Mouse (Mus musculus) c-Kit-positive CD71-negative TER-119-negative erythroid progenitor cells, embryonic 14.5 days (primary cell): Measurements from ENCODE around the gene Spock1.

Experiments used
- DNase-seq: peaks from one replicate; pipeline ENCODE4 v3.0.0-alpha.2; 2013; ENCODE audit warnings: low read depth

Spock1 gene

GRCm38 (mm10) chr13:57806301-57806700 lies 101.8 kb downstream of the Spock1 start:
- DNase-seq: no peak

DNA sequence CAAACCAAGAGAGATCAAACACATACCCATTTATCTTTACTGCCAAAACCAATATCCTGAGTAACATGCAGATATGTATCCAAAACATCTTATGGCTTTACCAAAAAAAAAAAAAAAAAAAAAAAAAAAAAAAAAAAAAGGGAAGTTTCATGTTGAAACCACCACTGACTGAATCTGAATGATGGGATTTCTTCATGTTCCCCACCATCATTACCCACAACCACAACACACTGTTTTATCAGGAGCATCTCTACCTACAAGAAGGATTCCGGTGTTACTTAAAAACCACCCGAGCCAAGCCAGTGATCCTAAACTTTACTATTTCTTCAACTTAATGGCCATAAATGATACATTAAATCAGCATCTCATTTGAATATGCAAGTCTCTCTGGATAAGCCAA lies 109.5 kb downstream of the Spock1 start:
- no peak for DNase-seq

- DNase-seq: no peak
These were observed 111.0 kb downstream of the Spock1 start for GRCm38 (mm10) chr13:57796951-57797692.

GRCm38 (mm10) chr13:57793643-57794240 lies 114.4 kb downstream of the Spock1 start:
- DNase-seq: no peak

- DNase-seq: no peak
These were observed 118.3 kb downstream of the Spock1 start for GRCm38 (mm10) chr13:57789796-57790195.

DNA sequence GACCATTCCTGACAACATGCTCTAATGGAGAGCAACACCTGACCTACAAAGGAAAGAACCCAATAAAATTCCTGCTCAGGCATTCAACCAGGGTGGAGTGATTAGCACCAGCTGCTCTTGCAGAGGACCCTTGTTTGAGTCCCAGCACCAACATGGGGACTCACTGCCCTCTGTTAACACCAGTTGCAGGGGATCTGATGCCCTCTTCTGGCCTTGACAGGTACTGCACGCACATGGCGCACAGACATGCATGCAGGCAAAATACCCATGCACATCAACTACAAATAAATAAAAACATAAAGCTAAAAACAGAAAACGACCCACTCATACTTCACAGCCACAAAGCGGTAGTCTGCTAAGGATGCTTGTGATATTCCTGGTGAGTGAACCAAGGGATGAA lies 119.8 kb downstream of the Spock1 start:
- DNase-seq: no peak

GRCm38 (mm10) chr13:57786278-57786677 lies 121.9 kb downstream of the Spock1 start:
- no peak for DNase-seq

DNA sequence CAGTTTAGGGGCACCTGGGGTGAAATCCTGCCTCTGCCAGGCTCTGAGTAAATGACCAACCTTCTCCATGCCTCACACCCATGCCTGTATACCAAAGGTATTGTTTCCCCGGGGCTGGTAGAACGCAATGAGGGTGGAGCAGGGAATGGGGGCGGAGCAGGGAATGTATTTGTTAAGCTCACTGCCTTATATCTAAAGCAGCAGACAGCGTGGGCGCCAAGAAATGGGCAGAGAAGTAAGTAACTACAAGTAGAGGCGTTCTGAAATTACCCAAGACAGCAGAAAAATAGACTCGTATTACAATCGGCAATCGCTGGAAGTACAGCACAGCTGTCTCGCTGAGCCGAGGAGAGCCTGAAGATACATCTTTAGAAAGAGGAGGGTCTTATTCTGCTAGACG lies 125.2 kb downstream of the Spock1 start:
- no peak for DNase-seq

DNA sequence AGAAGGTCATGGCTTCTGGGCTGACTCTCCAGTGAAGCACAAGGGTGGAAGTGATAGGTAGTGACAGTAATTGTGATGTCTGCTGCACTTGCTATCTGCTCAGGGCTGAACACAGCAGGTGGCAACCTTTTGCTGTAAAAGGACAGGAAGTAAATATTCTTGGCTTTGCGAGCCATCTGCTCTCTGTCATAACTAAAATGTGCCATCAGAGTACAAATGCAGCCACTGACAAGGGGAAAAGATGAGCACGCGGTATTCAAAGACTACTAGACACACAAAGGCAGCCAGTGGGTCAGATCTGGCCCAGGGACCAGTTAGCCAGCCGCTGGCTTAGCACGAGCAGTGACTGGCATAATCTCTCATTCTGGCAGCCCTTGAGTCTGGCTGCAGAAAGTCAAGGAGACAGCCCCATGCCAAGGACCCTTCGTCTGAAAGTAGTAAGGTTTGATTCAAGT lies 126.0 kb downstream of the Spock1 start:
- DNase-seq: no peak

DNA sequence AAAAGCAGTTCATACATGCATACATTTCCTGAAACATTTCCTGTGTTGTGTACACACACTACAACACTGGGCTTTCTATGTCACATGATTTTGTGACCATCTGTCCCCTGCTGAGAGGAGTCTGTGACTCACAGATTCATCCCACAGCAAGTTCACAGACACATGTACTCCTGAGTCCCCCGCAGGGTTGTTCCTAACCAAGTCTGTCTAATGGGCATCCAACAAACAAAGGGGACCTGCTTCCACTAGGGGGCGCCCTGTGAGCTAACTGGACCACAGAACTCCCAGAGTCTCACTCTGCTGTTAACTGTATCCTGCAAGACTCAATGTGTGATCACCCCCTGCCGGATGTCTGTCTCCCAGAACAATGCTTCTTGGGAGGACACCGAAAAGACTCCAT lies 129.0 kb downstream of the Spock1 start:
- no peak for DNase-seq

DNA sequence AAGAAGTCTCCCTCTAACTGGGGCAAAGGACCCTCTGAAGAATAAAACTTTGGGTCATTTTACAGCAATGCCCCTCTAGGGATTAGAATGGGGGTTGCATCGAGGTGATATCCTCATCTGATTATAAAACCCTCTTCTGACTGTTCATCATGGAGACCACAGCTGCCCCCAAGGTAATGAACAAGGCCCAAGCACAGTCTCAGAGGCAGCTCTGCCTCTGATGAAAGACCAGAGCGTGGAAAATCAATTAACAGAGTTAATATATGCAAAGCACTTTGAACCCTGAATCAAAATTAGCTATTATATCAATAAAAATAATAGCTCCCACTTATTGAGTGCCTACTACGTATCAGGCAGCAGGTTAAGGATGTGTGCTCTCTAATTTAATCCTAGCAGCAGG lies 129.6 kb downstream of the Spock1 start:
- no peak for DNase-seq

DNA sequence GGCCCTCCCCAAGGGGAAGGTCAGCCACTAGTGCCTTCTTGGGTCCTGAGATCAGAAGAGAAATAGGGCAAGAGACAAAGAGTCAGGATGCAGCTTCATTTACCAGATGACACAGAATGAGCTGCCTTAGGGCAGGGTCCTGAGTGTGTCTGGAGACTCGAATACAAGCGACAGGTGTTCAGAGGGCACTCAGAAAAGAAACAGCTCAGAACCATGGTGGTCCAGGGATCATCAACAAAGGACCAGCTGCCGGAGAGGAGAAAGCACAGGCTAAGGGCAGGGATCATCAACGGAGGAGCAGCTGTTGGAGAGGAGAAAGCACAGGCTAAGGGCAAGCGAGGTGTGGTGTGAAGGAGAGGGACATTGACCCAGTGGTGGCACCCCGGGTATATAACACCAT lies 136.1 kb downstream of the Spock1 start:
- DNase-seq: no peak

DNA sequence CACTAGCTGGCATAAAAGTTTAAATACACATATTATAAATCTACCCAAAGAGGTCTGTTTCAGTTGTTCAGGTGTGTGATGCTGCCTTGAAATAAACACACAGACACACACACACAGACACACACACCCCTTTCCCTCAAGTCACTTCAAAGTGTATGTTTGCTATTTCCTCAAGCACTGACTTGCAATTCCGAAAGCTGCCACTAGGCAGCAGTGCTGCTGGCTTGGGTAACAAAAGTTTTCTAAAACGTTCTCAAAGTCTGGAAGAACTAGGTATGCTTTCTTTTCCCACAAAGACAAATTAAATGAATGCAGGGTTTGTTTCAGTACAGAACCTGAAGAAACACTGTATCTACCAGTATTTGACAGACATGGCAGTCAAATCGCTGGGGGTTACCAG lies 141.4 kb downstream of the Spock1 start:
- peak; percentile 1 for DNase-seq

DNA sequence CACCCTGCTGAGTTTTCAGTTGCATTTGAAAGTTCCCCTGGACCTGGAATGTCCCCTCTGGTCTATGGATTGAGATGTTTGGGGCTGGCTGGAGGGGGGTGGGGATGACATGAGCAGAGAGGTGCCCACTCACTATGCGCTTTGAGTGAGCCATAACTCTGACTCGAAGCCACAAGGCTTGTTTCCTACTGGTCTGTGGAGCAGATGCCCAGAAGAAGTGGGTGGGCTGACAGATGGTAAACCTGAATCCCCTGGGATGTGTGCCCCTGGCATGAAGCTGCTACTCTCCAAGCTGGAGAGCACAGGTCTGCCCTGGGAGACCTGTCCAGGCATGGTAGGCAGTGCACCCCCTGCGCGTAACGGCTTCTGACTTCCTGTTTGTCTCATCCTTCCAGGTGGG lies 147.0 kb downstream of the Spock1 start:
- DNase-seq: no peak

DNA sequence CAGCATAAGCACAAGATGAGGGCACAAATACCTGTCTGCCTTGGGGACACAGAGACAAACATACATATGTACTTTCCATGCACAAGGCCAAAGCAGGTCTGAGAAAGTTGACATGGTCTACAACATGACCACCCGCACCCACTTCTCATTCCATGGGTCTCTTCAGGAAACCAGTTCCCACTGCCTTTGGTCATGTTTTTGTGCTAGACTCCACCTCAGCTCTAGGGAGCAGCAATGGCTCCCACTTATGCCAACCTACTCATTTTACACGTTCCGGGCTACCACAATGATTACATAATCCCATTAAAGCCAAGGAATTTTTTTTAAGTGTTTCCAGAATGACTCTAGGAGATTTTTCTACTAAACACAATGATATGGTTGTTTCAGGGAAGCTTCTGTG lies 147.5 kb downstream of the Spock1 start:
- DNase-seq: no peak

DNA sequence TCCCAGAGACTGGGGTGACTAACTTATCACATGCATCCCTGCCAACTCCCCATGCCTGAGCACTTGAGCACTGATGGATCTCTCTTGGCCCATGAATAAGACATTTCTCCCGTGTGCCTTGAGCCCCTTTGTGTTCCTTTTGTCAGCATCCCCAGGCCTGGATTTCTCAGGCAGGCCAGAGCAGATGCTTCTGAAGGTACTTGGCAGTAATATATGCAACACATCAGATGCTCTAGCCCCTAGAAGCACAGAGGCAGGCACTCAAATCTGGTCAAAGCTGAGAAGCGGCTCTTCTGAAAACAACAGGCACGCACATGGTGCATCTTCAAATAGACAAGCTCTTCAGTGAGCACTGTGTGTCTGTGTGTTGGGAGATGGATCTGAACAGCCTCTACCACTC lies 151.8 kb downstream of the Spock1 start:
- no peak for DNase-seq

GRCm38 (mm10) chr13:57750831-57751230 lies 157.3 kb downstream of the Spock1 start:
- DNase-seq: no peak

DNA sequence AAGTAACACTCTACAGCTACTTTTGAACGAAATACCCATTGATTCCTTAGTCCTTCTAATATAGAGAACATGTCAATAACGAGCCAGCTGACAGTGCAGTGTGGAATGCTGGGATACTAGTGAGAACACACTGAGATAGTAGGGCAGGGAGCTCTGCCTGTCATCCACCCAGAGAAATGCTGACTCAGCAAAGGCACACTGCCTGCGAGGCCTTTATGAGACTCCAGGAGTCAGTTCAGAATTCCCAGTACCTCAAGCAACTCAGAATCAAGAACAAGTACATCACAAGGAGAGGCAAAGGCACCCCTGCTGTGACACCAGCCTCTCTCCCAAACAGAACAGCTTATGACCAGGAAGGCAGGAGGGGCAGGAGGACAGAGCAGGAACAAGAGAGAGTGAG lies 163.5 kb downstream of the Spock1 start:
- no peak for DNase-seq

GRCm38 (mm10) chr13:57741186-57741585 lies 166.9 kb downstream of the Spock1 start:
- DNase-seq: no peak

DNA sequence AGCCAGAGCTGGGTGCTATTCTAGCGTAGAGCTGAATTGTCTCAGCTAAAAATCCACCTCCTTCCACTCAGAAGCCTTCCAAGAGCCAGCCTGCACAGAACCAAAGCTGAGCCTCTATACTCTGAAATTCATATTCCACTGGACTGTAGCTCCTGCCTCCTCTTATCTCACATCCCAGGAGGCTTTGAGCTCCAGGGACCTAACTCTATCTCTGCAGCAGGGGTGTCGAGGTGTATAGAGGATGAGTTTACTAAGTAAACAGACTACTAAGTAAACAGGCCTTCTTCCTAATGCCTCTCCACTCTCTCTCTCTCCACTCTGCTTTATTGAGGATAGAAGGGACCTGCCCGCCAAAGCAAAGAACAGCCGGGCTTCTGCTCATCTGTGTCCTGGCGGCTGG lies 167.7 kb downstream of the Spock1 start:
- no peak for DNase-seq

DNA sequence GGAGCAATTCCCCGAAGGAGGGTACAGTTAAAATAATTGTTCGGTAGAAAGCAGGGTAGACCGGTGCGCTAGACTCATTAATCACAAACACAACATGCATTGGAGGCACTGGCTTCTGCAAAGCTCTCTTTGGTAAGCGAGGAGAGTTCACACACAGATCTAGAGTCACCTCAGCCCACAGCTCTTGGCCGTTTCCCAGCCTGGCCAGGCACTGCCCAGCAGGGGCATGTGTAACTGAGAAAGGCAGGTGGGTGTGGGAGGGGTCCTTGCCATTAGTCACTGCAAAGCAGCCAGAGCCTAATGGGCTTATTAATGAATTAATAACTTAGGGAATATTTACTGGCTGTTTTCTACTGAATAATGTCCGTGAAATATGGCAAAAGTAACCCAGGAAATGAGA lies 172.1 kb downstream of the Spock1 start:
- DNase-seq: no peak

GRCm38 (mm10) chr13:57734549-57734948 lies 173.6 kb downstream of the Spock1 start:
- no peak for DNase-seq

- DNase-seq: no peak
These were observed 174.6 kb downstream of the Spock1 start for GRCm38 (mm10) chr13:57733521-57733920.

DNA sequence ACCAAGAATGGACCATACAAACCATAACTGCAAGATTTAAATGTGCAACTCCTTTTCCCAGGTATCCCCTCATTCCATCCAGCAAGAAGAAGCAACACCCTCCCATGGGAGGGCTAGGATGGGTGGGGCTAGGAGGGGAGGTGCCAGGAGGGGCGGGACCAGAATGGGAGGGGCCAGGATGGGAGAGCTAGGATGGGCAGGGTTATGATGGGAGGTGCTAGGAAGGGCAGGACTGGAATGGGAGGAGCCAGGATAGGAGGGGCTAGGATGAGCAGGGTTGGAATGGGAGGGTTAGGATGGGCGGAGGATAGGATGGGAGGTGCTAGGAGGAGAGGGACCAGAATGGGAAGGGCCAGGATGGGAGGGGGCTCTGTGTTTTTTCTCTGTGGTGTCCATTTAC lies 175.9 kb downstream of the Spock1 start:
- DNase-seq: no peak
